Mouse (Mus musculus) megakaryocyte progenitor cell, adult 5-6 weeks (primary cell): Measurements from ENCODE around the gene Rtl10. TPM values are rescaled to one million over a fixed set of nuclear protein-coding genes. Genes with fewer than 3 reads are reported as not detected.

Experiments used
- ATAC-seq: replicated peaks from 2 replicates; pipeline ENCODE4 v1.8.0; 2016; ENCODE audit warnings: mild to moderate bottlenecking, moderate TSS enrichment, inconsistent platforms; ENCODE audit not compliant: poor library complexity
- total RNA-seq, 2 experiments: library from RNA; stranded (forward) in 1 of 2; stranded (reverse) in 1 of 2; fragments of 157-497, 149-512 nt in 1 of 2; fragments of 200-1000 nt in 1 of 2; gene quantifications; 2 replicates each; pipeline versions ENCODE4 v1.2.3 to v1.2.4; 2015 to 2017

Rtl10 gene
- total RNA-seq, 2 experiments from 2014 or later, result 2.6 to 5.8 TPM

- ATAC-seq, result no peak
Measured at GRCm38 (mm10) chr16:18543151-18543829, 44.6 kb downstream of the Rtl10 start.

- ATAC-seq, result no peak
Measured at GRCm38 (mm10) chr16:18547891-18548290, 49.2 kb downstream of the Rtl10 start.

Other genes with a start within 250 kb of the Rtl10 start
- 0.44 TPM in 1 of 2 replicates, not detected in the other for gene Gm49776, start 240.6 kb upstream of the Rtl10 start, total RNA-seq (2015)
- gene Gm49776, start 240.6 kb upstream of the Rtl10 start, total RNA-seq (2017), result 0.62 TPM in 1 of 2 replicates, not detected in the other
- gene Dgcr8, start 209.7 kb upstream of the Rtl10 start, total RNA-seq (2015), result 33.2 and 40.1 TPM in 2 replicates
- 44.1 and 50.9 TPM in 2 replicates for gene Dgcr8, start 209.7 kb upstream of the Rtl10 start, total RNA-seq (2017)
- 20.5 and 21.7 TPM in 2 replicates for gene Tango2, start 150.8 kb upstream of the Rtl10 start, total RNA-seq (2015)
- 7.6 and 8.6 TPM in 2 replicates for gene Tango2, start 150.8 kb upstream of the Rtl10 start, total RNA-seq (2017)
- gene Arvcf, start 150.7 kb upstream of the Rtl10 start, total RNA-seq (2015), result 0.20 and 1.2 TPM in 2 replicates
- 0.83 and 7.9 TPM in 2 replicates for gene Arvcf, start 150.7 kb upstream of the Rtl10 start, total RNA-seq (2017)
- gene Txnrd2, start 72.5 kb upstream of the Rtl10 start, total RNA-seq (2015), result 14.3 and 23.0 TPM in 2 replicates
- gene Txnrd2, start 72.5 kb upstream of the Rtl10 start, total RNA-seq (2017), result 12.5 and 20.6 TPM in 2 replicates
- 42.8 and 55.1 TPM in 2 replicates for gene Comt, start 72.0 kb upstream of the Rtl10 start, total RNA-seq (2015)
- gene Comt, start 72.0 kb upstream of the Rtl10 start, total RNA-seq (2017), result 42.3 and 47.1 TPM in 2 replicates
- 6.4 and 7.3 TPM in 2 replicates for gene Gnb1l, start 188 bp upstream of the Rtl10 start, total RNA-seq (2015)
- gene Gnb1l, start 188 bp upstream of the Rtl10 start, total RNA-seq (2017), result 2.4 and 8.8 TPM in 2 replicates
- not detected in 2 replicates for gene Tbx1, start 91.8 kb downstream of the Rtl10 start, total RNA-seq (2015)
- gene Tbx1, start 91.8 kb downstream of the Rtl10 start, total RNA-seq (2017), result not detected in 2 replicates
- 0.76 TPM in 1 of 2 replicates, not detected in the other for gene Gp1bb, start 123.5 kb downstream of the Rtl10 start, total RNA-seq (2015)
- 0.25 TPM in 1 of 2 replicates, not detected in the other for gene Gp1bb, start 123.5 kb downstream of the Rtl10 start, total RNA-seq (2017)
- gene Gm49601, start 127.5 kb downstream of the Rtl10 start, total RNA-seq (2015), result 0.79 and 1.4 TPM in 2 replicates
- 1.4 and 3.5 TPM in 2 replicates for gene Gm49601, start 127.5 kb downstream of the Rtl10 start, total RNA-seq (2017)
- 7.0 and 9.1 TPM in 2 replicates for gene Sept5, start 131.1 kb downstream of the Rtl10 start, total RNA-seq (2015)
- 2.6 and 8.7 TPM in 2 replicates for gene Sept5, start 131.1 kb downstream of the Rtl10 start, total RNA-seq (2017)